Mouse (Mus musculus): ENCODE results near the gene Ttc7b.

- TF ChIP-seq CTCF (IDR thresholded peaks at IDR 0.05; ENCODE audit: insufficient read depth, low read depth, low read length) (no peak), POLR2A (IDR thresholded peaks at IDR 0.05; ENCODE audit: insufficient read depth, low read depth, low read length) (no peak)
These were observed 221.3 kb downstream of the Ttc7b start for GRCm38 (mm10) chr12:100299322-100299726.
